Mouse (Mus musculus) limb, embryonic 15.5 days (tissue): Measurements from ENCODE around the gene Mrpl33. TPM values are rescaled to one million over a fixed set of nuclear protein-coding genes. Genes with fewer than 3 reads are reported as not detected.

Source experiments
- ATAC-seq: fragments of 200-750 bp; cut with Nextera tagmentation; 2 replicates; pipeline ENCODE4 v1.8.0; 2017; ENCODE audit warnings: low read depth, moderate TSS enrichment; ENCODE audit not compliant: insufficient number of reproducible peaks, low FRiP score, low TSS enrichment
- H3K27ac ChIP-seq: fragments of 300-500 bp; sonication (generic); 2 replicates; pipeline ENCODE4 v1.5.1; 2015; ENCODE audit warnings: moderate library complexity, mild to moderate bottlenecking, inconsistent platforms
- H3K27me3 ChIP-seq: fragments of 300-500 bp; sonication (generic); 2 replicates; pipeline ENCODE4 v1.6.1; 2015; ENCODE audit warnings: inconsistent platforms
- H3K36me3 ChIP-seq: fragments of 300-500 bp; sonication (generic); 2 replicates; pipeline ENCODE4 v1.6.1; 2015; ENCODE audit warnings: inconsistent platforms
- H3K4me1 ChIP-seq: fragments of 300-500 bp; sonication (generic); 2 replicates; pipeline ENCODE4 v1.6.1; 2015; ENCODE audit warnings: inconsistent platforms
- H3K4me2 ChIP-seq: fragments of 300-500 bp; sonication (generic); 2 replicates; pipeline ENCODE4 v1.6.1; 2015; ENCODE audit warnings: mild to moderate bottlenecking, inconsistent platforms
- H3K4me3 ChIP-seq: fragments of 300-500 bp; sonication (generic); 2 replicates; pipeline ENCODE4 v1.5.1; 2015; ENCODE audit warnings: mild to moderate bottlenecking, inconsistent platforms
- H3K9ac ChIP-seq: fragments of 300-500 bp; sonication (generic); 2 replicates; pipeline ENCODE4 v1.6.1; 2015; ENCODE audit warnings: inconsistent platforms
- H3K9me3 ChIP-seq: fragments of 300-500 bp; sonication (generic); 2 replicates; pipeline ENCODE4 v1.6.1; 2016; ENCODE audit warnings: inconsistent platforms
- WGBS: fragments of 180-500 bp; shearing (Covaris S2); methylation state at CpG from one replicate; pipeline ENCODE4 v1.1.7; 2015; 5-methylcytosine and 5-hydroxymethylcytosine counted together
- polyA plus RNA-seq: library from polyadenylated mRNA; unstranded; fragments of >200 nt; fragmentation: Nextera tagmentation; extraction: Ambion mirVana; gene quantifications from 2 replicates; pipeline ENCODE4 v1.2.1, GENCODE M21; 2015

Mrpl33 gene
- polyA plus RNA-seq, 1 experiment from 2014 or later = 278 TPM

- Histone ChIP-seq H3K9ac (no peak overlapping the region), H3K27ac (no peak overlapping the region), H3K9me3 (no peaks in the 10 kb centered on the region), H3K4me1 (peaks cover 18% of the 10 kb centered on the region), H3K4me2 (no peak overlapping the region), H3K36me3 (no peaks in the 10 kb centered on the region), H3K4me3 (no peak overlapping the region), H3K27me3 (no peaks in the 10 kb centered on the region)
- no peak for ATAC-seq
- WGBS = 82% methylated on average over 7 of the region's 7 CpGs
Observed at GRCm38 (mm10) chr5:31598121-31598520, 1.4 kb downstream of the Mrpl33 start.

DNA sequence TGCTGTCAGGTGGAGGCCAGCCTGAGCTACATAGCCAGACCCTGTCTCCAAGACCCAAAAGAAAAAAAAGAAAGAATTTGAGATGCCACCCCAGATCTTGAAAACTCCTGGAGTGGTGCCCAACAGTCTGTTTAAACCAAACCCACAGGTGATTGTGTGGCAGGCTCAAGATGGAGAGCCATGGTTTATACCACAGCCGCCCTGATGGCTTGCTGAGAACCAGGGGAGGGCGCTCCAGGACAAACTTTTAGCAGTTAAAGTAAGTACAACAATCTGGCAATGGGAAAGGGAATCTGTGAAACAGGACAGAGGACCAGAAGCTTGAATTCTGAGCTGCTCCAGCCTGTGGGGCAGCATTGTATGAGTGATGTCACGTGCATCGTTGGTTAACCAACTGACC lies 1.8 kb downstream of the Mrpl33 start:
- Histone ChIP-seq H3K4me1 (peaks cover 18% of the 10 kb centered on the region), H3K9me3 (no peaks in the 10 kb centered on the region), H3K27ac (no peak overlapping the region), H3K9ac (no peak overlapping the region), H3K4me2 (no peak overlapping the region), H3K27me3 (no peaks in the 10 kb centered on the region), H3K4me3 (no peak overlapping the region), H3K36me3 (no peaks in the 10 kb centered on the region)
- ATAC-seq = no peak
- WGBS = 50% methylated on average over 4 of the region's 4 CpGs

DNA sequence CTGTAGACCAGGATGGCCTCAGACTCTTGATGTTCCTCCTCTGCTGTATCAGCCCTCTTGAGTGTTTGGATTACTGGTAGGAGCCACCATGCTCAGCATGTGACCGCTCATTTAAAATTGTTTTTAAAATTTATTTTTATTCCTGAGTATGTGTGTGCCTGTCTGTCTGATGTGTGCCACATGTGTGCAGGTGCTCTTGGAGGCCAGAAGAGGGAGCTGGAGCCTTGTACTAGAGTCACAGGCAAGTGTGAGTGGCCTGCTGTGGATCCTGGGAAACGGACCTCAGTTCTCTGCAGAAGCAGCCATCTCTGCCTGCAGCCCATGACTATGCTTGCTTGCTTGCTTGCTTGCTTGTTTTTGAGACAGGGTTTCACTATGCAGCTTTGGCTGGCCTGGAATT lies 2.4 kb downstream of the Mrpl33 start:
- ATAC-seq = no peak
- H3K4me3 ChIP-seq = no peak overlapping the region
- H3K4me1 ChIP-seq = peaks cover 18% of the 10 kb centered on the region
- H3K4me2 ChIP-seq = no peak overlapping the region
- no peaks in the 10 kb centered on the region for H3K9me3 ChIP-seq
- no peaks in the 10 kb centered on the region for H3K27me3 ChIP-seq
- WGBS = 83% methylated on average over 2 of the region's 2 CpGs
- no peak overlapping the region for H3K27ac ChIP-seq
- no peaks in the 10 kb centered on the region for H3K36me3 ChIP-seq
- H3K9ac ChIP-seq = no peak overlapping the region

DNA sequence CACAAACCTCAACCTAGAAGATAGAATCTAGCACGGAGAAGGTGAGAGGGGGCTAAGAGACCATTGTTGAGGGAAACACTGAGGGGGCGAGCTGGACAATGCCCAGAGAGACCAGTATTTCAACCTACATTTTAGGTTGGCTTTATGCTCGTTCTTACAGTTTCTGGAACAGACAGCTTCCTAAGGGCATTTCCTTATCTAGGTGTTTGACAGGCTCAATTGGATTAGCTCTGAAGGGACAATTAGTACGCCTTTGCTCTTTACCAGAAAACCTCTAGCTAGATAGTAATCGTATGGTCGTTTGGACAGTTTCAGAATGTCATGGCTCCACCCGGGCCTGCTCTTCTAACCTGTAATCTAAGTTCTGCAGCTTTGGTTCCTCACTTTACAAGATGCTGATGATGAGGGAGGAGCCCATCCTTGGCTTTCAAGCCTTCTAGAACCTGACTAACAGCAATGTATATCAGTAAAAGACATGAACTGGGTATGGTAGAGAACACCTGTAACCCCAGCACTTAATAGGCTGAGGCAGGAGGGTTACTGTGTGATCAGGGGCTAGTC lies 4.5 kb downstream of the Mrpl33 start:
- no peaks in the 10 kb centered on the region for H3K27me3 ChIP-seq
- H3K36me3 ChIP-seq = no peaks in the 10 kb centered on the region
- no peak overlapping the region for H3K9ac ChIP-seq
- no peak overlapping the region for H3K27ac ChIP-seq
- no peak overlapping the region for H3K4me3 ChIP-seq
- WGBS = 77% methylated on average over 7 of the region's 7 CpGs
- no peak overlapping the region for H3K4me2 ChIP-seq
- H3K9me3 ChIP-seq = no peaks in the 10 kb centered on the region
- H3K4me1 ChIP-seq = peaks cover 21% of the 10 kb centered on the region
- no peak for ATAC-seq

DNA sequence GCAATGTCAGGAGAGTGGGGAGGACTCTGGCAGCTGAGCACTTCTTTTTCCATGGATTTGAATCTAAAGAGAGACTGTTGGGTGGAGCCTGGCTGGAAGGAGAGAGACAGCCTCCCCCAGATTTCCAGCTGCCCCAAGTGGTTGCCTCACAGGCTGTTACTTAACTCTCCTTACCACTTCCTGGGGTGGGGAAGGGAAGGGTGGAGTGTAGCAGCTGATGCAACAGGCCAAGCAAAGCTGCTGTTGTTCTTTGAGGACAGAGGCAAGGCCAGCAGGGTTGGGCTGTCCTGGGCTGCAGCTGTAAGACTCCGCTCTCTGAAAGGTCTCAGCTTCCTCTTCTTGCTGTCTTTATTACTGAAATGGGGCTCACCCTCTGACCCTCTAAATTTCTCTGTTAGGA lies 5.6 kb downstream of the Mrpl33 start:
- Histone ChIP-seq H3K27ac (peak overlapping the region; percentile 43), H3K9ac (no peak overlapping the region), H3K9me3 (no peaks in the 10 kb centered on the region), H3K4me3 (no peak overlapping the region), H3K27me3 (no peaks in the 10 kb centered on the region), H3K36me3 (no peaks in the 10 kb centered on the region), H3K4me1 (peaks cover 16% of the 10 kb centered on the region; the same call in 1 of the 2 replicates), H3K4me2 (no peak overlapping the region)
- 67% methylated on average over 1 of the region's 1 CpGs for WGBS
- ATAC-seq = 0 out of 2 replicates have a peak, but pooled peaks have one; percentile 24

DNA sequence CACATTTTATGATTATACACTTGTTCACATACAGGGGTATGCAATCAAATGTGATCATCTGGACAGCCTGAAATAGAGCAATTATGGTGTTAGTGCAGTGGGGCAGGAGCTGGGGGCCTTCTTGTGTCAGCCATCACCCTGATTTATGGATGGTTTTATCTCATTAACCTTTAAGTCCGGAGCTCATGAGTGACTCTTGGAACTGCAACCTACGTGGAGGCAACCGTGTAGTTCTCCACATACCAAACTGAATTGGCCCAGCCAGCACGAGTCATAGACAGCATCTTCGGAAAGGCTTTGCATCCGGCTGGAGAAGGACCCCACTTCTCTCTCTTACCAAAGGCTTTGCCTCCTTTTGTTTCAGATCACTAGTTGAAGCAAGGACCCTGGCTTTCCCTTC lies 7.0 kb downstream of the Mrpl33 start:
- no peaks in the 10 kb centered on the region for H3K9me3 ChIP-seq
- H3K27me3 ChIP-seq = no peaks in the 10 kb centered on the region
- H3K4me1 ChIP-seq = peaks cover 16% of the 10 kb centered on the region; the same call in 1 of the 2 replicates
- H3K4me2 ChIP-seq = no peak overlapping the region
- H3K9ac ChIP-seq = no peak overlapping the region
- H3K4me3 ChIP-seq = no peak overlapping the region
- no peak for ATAC-seq
- H3K36me3 ChIP-seq = no peaks in the 10 kb centered on the region
- H3K27ac ChIP-seq = no peak overlapping the region
- 67% methylated on average over 6 of the region's 6 CpGs for WGBS

- H3K27me3 ChIP-seq = no peaks in the 10 kb centered on the region
- WGBS = 17% methylated on average over 3 of the region's 3 CpGs
- H3K4me2 ChIP-seq = no peak overlapping the region
- no peak overlapping the region for H3K9ac ChIP-seq
- peak overlapping the region; percentile 57; the same call in 1 of the 2 replicates for H3K27ac ChIP-seq
- peaks cover 16% of the 10 kb centered on the region; the same call in 1 of the 2 replicates for H3K4me1 ChIP-seq
- no peaks in the 10 kb centered on the region for H3K9me3 ChIP-seq
- H3K4me3 ChIP-seq = no peak overlapping the region
- ATAC-seq = no peak
- no peaks in the 10 kb centered on the region for H3K36me3 ChIP-seq
Observed at GRCm38 (mm10) chr5:31606151-31606550, 9.4 kb downstream of the Mrpl33 start.

- 54% methylated on average over 13 of the region's 13 CpGs for WGBS
- no peak for ATAC-seq
- Histone ChIP-seq H3K4me1 (peaks cover 21% of the 10 kb centered on the region), H3K27me3 (no peaks in the 10 kb centered on the region), H3K9ac (no peak overlapping the region), H3K9me3 (no peaks in the 10 kb centered on the region), H3K36me3 (no peaks in the 10 kb centered on the region), H3K27ac (no peak overlapping the region), H3K4me3 (no peak overlapping the region), H3K4me2 (no peak overlapping the region)
Observed at GRCm38 (mm10) chr5:31610376-31611086, 13.8 kb downstream of the Mrpl33 start.

GRCm38 (mm10) chr5:31611186-31611585 lies 14.5 kb downstream of the Mrpl33 start:
- Histone ChIP-seq H3K9me3 (no peaks in the 10 kb centered on the region), H3K4me3 (no peak overlapping the region), H3K27me3 (no peaks in the 10 kb centered on the region), H3K4me2 (no peak overlapping the region), H3K4me1 (peaks cover 16% of the 10 kb centered on the region), H3K36me3 (0 out of 2 replicates have a peak, but pooled peaks cover 4% of the 10 kb centered on the region), H3K27ac (no peak overlapping the region), H3K9ac (no peak overlapping the region)
- 82% methylated on average over 1 of the region's 1 CpGs for WGBS
- ATAC-seq = no peak

GRCm38 (mm10) chr5:31613852-31614286 lies 17.1 kb downstream of the Mrpl33 start:
- Histone ChIP-seq H3K9me3 (no peaks in the 10 kb centered on the region), H3K27ac (peak overlapping the region; percentile 93), H3K4me3 (peak overlapping the region; percentile 86), H3K36me3 (peaks cover 22% of the 10 kb centered on the region), H3K9ac (peak overlapping the region; percentile 76), H3K4me1 (peaks cover 12% of the 10 kb centered on the region), H3K27me3 (no peaks in the 10 kb centered on the region), H3K4me2 (peak overlapping the region; percentile 51)
- ATAC-seq = peak; percentile 86
- under 1% methylated on average over 37 of the region's 37 CpGs for WGBS

DNA sequence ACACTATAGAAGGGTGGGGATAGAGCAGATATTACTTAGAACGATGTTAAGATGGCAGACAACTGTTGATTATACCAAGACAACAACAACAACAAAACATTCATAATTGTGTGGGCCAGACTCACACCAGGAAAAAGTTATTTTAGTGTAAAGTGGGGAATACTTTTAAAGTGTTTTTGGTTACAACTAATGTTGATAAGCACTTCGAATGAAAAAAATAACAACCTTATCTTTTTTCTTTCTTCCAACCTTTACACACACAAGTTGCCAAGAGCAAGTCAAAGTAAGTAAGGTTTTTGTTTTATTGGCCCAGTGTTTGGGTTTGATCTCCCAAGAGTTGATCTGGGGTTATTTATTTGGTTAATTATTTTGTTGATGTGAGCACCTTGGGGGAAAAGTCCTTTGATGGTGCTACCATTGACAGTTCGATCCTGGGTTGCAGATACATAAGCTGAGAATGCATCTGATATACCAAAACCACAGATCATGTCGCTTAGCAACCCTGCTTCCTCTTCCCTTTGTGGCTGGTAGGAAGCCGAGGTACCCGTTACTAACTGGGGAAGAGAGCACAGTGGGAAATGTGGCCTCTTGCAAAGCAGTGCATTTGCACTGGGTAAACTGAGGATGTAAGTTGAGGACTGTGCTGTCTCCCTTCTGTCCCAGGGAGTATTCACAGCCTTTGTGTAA lies 17.7 kb downstream of the Mrpl33 start:
- WGBS = 47% methylated on average over 6 of the region's 6 CpGs
- Histone ChIP-seq H3K4me1 (peaks cover 12% of the 10 kb centered on the region), H3K4me2 (peak overlapping the region; percentile 51), H3K27ac (peak overlapping the region; percentile 93), H3K4me3 (peak overlapping the region; percentile 86), H3K36me3 (peaks cover 28% of the 10 kb centered on the region), H3K27me3 (no peaks in the 10 kb centered on the region), H3K9ac (peak overlapping the region; percentile 76), H3K9me3 (no peaks in the 10 kb centered on the region)
- no peak for ATAC-seq

- H3K4me1 ChIP-seq = peaks cover 3% of the 10 kb centered on the region; the same call in 1 of the 2 replicates
- no peak overlapping the region for H3K27ac ChIP-seq
- no peak for ATAC-seq
- no peak overlapping the region for H3K4me3 ChIP-seq
- 81% methylated on average over 3 of the region's 3 CpGs for WGBS
- H3K9ac ChIP-seq = no peak overlapping the region
- H3K36me3 ChIP-seq = peaks cover 44% of the 10 kb centered on the region
- no peak overlapping the region for H3K4me2 ChIP-seq
- H3K27me3 ChIP-seq = no peaks in the 10 kb centered on the region
- H3K9me3 ChIP-seq = no peaks in the 10 kb centered on the region
Observed at GRCm38 (mm10) chr5:31620326-31620725, 23.6 kb downstream of the Mrpl33 start.
